Mouse (Mus musculus): ENCODE results near the gene Trrap.

Gene Trrap

DNA sequence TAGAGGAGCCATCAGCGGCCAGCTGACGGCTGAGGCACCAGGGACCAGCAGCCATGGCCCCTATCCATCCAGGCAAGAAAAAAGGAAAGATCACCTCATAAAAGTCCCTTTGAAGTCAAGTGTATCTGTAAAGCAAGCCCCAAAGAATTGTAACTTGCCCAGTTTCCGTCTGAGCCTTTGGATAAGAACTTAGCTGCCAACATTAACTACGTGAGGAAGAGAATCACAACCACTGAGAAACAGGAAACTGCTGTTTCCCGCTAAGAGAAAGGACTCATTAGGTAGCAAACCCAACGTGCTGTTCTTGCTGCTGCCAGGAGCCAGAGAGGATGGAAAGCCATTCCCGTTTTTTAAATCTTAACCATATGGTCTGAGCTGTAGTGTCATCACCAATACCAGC is 103.2 kb downstream of the Trrap start:
- no peak for DNase-seq (ENCODE audit: low read depth in 2 of 2, low spot score in 2 of 2)

DNA sequence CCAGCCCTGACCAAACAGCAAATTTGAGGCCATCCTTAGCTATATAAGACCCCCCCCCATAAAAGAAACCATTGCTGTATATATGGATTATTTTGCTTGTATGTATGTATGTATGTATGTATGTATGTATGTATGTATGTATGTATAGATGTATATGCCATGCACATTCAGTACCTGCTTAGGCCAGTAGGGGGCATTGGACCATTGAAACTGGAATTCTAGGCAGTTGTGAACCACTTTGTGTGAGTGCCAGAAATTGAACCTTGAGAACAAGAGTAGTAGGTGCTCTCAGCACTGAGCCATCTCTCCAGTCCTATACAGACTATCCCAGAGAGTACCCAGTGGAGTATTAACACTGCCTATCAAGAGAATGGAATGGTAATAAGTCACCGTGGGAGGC is 104.2 kb downstream of the Trrap start:
- DNase-seq (ENCODE audit: low read depth in 2 of 2, low spot score in 2 of 2) = peak in 1 of 2 experiments; percentile 15

DNA sequence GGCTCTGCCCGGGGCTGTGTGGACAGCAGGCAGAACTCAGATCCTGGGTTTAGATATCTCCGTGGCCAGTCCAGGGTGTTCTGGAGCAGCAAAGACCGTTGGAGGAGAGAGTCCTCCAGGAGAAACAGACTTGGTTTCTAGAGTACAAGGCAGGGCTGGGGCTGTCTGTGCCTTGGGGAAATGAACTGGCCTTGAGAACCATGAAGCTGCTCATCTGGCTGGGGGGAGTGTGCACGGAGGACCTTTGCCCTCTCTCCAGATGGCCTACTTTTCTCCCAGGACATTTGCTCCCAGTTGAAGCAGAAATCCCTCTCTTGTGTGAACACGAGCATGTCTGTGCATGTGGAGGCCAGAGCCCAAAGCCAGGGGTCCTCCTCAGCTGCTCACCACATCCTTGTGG is 104.8 kb downstream of the Trrap start:
- no peak for DNase-seq (ENCODE audit: low read depth in 2 of 2, low spot score in 2 of 2)

DNA sequence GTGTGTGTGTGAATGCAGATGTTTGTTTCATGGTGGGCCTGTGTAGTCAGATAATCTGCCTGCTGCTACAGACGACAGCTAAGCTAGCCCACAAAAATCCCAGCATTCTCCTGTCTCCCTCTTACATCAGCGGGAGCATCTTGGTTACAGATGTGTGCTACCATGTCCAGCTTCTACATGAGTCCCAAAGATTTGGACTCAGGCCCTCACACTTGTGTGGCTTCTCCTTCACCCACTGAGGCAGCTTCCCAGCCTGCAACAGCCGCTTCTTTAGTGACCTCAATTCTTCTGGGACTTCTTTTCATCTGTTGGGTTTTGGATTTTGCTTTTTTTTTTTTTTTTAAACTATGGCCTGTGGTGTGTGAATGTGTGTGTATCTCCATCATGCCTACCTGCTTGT is 105.3 kb downstream of the Trrap start:
- DNase-seq (ENCODE audit: low read depth in 2 of 2, low spot score in 2 of 2) = no peak

DNA sequence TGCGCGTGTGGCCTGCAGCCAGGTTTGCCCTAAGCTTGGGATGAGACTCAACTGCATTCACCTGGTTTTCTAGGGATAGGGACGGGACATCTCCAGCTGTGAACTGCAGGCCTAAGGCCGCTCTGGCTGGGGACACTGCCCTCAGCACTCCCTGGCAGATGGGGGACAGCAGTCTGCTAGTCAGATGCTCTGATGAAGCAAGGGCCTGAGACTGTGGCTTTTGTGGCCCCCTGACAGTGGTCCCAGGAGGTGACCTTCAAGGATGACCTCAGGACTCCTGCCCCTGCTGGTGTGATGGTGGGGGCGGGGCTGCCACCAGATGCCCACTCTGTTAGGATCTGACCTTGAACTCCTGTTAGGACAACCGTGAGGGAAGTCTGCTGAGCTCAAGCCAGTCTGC is 107.7 kb downstream of the Trrap start:
- no peak for DNase-seq (ENCODE audit: low read depth in 2 of 2, low spot score in 2 of 2)

DNA sequence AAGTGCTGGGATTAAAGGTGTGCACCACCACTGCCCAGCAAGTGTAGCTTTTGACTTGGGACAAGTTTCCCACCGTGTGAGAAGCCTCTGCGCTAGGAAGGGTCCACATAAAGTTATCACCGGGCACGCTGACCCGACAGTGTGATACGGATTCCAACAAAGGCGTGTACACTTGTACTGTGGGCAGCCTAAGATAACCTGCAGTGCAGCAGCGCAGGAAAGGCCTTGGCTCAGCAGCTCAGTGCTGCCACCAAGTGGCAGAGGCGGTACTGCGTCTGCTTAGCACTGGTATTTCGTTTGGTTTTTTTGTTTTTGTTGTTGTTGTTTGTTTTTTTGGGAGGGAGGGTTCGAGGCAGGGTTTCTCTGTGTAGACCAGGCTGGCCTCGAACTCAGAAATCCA is 108.4 kb downstream of the Trrap start:
- peak; percentile 34 to 51 for DNase-seq (ENCODE audit: low read depth in 2 of 2, low spot score in 2 of 2)

DNA sequence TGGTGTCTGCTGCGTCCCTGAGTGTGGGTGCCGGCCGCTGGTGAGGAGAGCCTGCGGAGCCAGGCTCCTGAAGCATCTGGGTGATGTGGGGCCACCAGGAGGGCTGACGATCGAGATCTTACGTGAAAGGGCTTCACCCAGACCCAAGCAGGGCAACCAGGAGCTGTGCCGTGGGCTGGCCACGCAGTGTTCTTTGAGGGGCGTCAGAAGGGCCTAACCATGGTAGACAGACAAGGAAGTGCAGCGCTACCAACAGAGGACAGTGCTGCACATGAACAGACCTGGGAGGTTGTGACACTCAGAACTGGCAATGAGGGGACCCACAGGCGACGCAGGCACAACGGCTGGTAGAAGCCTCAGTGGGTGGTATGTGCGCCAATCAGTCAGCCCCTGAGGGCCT is 109.5 kb downstream of the Trrap start:
- DNase-seq (ENCODE audit: low read depth in 2 of 2, low spot score in 2 of 2) = no peak

DNA sequence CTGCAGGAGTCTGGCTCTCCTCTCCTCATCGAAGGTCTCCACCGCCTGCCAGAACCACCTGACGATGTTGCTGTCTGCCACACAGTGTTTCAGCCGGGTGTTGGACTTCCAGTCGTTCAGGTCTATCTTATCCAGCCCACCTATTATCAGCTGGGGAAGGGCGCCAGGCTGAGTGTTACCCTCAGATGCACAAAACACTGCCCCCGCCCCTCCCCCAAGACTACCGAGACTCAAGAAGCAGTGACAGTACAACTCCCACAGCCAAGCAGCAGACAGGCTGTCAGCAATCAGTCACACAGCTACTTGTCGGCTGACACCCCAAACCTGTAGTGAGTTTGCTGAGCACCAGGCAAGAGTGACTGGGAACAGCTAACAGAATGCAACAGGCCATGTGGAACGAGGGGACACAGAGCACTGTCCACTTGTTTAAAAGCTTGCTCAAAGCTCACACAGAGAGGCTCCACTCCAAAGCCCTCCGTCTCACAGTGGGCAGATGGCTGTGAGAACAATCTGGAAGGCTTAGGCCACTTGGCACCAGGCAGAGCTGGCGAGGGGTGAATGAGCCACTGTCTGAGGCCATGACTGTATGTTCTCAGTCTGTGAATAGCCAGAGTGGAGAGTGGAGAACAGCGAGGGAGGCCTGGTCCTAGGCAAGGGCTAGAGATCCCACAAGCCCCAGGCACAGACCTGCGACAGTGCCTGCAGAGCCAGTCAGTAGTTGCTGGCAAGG is 114.3 kb downstream of the Trrap start:
- DNase-seq (ENCODE audit: low read depth in 2 of 2, low spot score in 2 of 2) = no peak

DNA sequence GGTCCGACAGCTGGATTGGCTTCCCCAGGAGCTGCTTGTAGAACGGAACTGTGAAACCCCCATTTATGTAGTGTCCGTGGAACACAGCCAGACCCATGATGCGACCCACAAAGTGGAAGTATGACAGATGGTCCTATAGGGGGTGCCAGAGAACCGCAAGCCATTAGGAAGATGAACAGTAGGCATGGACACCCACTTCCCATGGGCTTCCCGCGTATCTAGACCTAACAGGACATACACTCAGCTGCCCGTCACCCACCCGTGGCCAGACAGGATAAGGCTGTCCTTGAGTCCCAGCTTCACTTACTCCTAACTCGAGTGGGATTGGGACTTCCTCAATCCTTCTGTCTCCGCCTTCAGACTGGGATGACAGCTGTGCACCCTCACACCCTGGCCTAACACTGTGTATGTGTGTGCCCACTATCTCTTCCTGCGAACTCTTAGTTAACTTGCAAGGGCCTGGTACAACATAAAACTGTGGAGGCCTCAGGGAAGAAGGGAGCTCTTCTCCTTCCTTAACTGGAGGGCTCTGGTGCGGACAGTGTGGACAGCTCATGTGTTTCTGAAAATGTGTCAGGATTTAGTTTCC is 117.2 kb downstream of the Trrap start:
- no peak for DNase-seq (ENCODE audit: low read depth in 2 of 2, low spot score in 2 of 2)

DNA sequence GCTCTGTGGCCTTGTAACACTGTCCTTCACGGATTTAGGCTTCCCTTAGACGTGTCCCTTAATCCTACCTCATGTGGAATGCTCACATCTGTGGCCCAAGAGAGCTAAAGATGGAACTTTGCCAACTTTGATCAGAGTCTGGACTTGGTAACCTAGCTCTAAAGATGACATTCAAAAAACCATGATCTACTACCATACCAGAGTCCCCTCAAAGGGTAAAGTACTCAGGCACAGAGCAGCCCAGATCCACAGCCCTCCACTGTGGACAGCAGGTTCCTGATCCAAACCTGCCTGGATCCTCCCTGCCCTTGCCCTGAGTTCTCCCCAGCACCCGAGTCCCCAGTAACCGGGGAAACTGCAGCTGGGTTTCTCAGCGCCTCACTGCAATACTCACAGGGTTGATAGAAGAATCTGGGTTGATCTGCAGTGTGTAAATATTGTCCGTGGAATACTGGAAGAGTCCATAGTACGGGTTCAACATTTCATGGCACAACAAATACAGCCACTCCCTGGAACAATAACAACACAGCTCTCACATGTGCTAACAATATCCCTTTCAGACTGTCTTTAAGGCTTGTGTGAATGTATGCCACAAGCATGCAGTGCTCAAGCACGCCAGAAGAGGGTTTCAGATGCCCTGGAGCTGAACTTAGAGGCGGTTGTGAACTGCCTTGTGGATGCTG is 118.6 kb downstream of the Trrap start:
- DNase-seq (ENCODE audit: low read depth in 2 of 2, low spot score in 2 of 2) = no peak

DNA sequence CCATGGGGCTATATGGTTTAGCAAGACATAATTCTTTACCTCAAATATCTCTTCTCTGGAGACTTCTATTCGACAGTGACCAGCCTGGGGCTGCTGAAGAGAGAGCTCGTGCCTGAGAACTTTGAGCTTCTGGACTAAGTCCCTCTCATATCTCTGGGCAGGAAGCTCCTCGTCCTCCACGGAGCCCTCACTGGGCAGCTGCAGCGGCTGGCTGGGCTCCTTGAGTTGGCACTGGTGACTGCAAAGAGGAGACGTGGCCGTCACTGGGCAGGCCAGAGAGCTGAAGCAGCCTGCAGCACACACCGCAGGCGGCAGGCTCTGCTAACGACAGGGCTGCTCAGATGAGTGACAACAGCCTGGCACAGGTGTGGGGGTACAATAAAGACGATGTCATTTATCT is 123.7 kb downstream of the Trrap start:
- DNase-seq (ENCODE audit: low read depth in 2 of 2, low spot score in 2 of 2) = no peak

DNA sequence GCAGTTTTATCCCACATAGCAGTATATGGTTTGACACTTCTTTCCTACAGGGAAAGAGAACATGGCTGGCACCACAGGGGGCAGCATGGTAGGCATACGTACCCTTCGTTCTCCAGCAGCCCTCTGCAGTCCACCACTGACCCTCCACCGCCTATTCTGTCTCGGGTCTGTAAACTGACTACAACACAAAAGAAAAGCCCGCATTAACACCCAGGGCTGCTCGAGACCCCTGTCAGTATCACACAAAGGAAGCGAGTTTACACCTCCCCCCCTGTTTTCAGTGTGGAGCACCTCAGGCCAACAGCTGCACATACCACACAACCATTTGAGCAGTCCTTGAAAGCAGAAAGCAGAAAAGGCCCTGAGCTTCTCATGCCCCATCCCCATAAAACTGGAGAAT is 130.3 kb downstream of the Trrap start:
- no peak for DNase-seq (ENCODE audit: low read depth in 2 of 2, low spot score in 2 of 2)

DNA sequence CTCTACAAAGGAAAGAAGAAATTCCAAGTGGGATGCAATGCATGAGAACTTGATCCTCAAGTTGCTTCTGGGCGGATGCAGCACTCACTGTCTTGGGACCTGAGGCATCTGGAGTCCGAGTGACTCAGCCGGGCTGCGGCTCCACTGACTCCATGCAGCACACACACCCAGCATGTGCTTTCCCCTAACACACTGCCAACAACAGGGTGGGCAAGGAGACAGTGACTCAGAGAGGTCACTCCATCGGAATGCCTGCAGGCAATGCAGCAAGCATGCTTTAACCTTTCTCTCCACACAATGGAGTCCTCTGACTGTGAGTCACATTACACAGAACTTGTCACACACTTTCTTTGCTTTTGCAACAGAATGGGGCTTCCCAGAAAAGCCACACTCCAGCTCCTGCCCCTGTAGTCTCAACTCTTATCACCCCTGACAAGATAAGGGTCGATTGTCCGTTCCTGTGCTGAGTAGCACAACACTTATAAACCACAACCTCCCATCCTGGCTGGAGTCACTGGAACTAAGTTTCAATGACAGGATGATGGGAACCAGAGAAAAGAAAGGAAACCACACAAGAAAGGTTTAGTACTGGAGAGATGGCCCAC is 131.0 kb downstream of the Trrap start:
- DNase-seq (ENCODE audit: low read depth in 2 of 2, low spot score in 2 of 2) = no peak

DNA sequence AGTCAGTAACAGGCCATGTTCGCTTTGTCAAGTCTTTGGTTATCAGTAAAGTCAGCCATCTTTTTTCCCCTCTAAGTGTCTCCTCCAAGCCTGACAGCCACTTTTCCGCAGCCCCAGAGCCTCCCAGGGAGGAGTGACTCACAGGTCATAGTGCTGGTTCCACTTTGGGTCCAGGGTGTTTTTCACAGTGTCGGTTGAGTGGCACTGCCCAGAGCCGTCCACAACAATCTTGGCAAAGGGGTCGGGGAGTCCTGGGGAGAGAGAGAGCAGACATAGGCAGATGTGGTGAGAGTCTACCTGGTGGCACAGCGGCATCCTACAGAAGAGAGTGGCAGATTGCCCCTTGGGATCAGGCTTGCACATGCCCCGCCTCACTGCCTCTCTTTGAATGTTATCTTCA is 133.5 kb downstream of the Trrap start:
- DNase-seq (ENCODE audit: low read depth in 2 of 2, low spot score in 2 of 2) = no peak

DNA sequence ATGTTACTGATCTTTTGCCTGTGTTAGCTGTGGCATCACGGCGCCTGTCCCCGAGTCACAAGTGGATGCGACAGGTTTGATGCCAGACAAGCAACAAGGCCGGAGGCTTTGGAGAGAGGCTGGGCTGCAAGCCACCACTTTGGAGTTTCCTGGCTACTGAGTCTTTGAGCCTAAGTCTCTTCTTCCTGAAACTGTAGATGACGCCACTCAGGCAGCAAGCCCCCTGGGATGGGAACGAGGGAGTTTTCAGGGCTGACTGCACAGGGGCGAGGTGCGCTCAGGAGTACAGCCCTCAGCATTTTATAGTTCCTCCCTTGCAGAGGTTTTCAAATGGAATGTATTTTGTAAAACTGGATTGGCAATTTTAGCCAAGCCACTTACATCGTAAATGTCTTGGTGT is 134.3 kb downstream of the Trrap start:
- DNase-seq (ENCODE audit: low read depth in 2 of 2, low spot score in 2 of 2) = no peak

DNA sequence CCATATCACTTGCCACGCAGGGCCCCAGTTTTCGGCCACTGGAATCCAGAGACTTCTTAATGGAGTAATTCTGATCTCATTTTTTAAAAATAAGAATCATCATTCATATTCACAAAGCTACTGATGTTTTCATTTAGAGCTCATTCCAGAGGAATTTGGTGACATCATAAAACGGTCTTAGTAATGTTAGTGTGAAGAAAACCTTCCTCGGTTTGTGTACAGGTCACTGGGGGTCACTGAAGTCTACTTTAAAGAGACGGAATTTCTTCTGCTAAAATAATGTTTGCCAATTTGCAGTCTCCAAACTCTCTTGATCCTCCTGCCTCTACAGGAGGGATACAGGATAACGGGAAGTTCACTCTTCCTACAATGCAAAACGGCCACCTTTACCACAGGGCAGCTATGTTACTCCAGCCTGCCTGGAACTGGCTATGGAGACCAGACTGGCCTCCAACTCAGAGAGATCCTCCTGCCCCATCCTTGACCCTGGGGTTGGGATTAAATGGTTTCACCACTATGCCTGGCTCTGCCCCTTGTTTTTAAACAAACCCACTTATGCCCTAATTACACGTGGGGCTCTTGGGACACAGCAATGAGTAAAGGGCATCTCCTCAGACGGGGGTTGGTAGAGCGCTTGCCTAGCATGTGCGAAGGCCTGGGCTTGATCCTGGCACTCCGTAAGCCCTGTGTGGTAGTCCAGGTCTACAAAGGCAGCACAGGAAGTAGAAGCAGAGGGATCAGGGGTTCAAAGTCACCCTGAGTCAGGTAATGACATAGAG is 137.0 kb downstream of the Trrap start:
- no peak for DNase-seq (ENCODE audit: low read depth in 2 of 2, low spot score in 2 of 2)

DNA sequence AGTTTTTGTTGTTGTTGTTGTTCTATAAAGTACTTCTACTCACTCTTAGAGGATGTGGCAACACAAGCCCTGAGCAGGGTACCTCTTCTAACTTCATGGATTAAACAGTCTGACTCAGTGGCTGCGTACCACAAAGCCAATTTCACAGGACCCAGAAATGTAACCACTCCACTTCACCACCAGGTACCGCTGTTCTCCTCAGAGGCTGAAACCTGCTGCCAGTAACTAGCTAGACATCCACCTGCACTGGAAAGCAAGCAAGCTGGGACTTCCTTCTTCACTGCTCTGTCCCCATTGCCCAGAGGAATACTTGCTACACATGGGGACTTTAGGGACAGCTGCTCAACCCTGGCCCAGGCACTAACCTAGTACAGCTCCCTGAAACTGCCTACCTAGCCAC is 140.1 kb downstream of the Trrap start:
- DNase-seq (ENCODE audit: low read depth in 2 of 2, low spot score in 2 of 2) = peak in 1 of 2 experiments; percentile 18
